Mouse (Mus musculus) liver, adult 2 months (tissue): Measurements from ENCODE around the gene Ift46.

Experiments
- CTCF ChIP-seq: fragments of 200-500 bp; IDR thresholded peaks from 2 replicates; pipeline ENCODE4 v1.5.1; 2011; ENCODE audit warnings: low read depth, low read length, control low read depth
- POLR2A ChIP-seq: fragments of 200-500 bp; IDR thresholded peaks from 2 replicates; pipeline ENCODE4 v1.6.1; 2011; ENCODE audit warnings: low read length, control low read depth; ENCODE audit not compliant: insufficient read depth; ENCODE audit errors: extremely low read depth

DNA sequence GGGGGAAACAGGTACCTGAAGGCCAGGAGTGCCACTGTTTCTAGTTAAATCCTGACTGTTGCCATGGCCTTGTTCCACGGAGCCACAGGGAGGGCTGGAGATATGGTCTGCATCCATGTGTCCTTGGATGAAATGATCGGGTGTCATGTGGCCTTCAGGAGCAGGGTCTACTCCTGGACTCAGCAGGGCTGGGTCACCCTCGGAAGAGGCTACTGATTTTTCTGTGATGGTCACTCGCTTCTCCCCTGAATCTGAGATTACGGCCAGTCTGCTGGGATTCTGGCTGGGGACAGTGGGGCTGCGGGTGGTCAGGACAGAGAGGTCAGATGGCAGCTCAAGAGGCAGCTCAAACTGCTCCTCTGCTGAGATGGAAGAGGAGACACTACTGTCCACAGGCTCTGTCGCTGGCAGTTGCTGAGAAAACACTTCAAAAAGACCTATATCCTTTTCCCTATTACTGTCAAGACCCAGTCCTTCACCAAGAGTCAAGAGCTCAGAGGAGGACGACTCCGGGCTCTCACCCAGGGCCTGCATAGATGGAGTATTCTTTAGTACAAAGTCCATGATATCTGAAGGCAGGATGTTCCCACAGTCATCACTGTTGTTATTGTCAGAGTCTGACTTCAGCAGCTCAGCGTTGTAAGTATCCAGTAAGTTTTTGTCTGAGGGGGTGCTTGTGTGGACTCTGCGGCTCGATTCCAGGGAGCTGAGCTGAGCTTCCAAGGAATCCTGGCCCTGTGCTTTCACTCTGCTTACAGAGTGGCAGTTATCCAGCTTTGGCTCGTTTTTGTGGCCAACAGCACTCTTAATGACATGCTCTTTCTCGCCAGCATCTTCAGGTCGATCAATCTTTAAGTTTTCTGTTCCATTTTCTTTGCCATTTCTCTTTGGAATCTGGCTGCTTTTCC, 52.5 kb downstream of the Ift46 start:
- TF ChIP-seq POLR2A = no peak
- no peak for TF ChIP-seq CTCF
